Mouse (Mus musculus): ENCODE results near the gene Dpp4.

Gene Dpp4

DNA sequence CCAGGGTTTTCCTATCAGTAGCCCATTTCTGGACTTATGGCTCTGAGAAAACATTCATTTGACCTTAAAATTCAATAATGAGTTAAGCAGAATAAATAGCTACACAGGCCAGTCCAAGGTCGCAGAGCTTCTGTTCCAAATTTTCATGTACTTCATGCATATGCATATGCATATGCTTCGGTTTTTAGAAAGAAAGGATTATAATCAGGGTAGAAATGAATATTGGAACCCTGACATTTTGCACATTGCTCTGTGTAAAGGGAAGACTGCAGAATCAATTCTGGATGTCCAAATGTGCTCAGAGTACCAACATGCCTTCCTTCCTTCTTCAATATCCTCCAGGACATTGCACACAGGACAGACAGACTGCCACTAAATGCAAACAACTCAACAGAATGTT is 104.6 kb downstream of the Dpp4 start:
- in situ Hi-C loops (cut with MboI, MseI): no loop called here

DNA sequence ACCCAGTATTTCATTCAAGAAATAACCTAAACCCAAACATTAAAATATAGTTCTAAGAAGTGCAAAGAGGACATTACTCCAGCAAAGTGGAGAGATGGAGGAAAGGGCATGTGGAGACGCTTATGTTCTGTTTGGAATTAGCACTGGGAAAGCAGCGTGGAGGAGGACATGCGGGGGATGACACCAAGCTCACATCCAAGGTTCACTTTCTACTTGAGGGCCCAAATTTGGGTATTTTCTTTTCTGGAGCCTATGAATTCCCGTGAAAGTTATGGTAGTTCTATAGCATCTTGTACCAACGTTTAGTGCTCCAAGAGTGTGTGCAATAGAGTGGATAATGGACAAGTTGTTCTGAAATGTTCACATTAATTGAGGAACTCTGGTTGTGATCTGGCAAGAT is 105.1 kb downstream of the Dpp4 start:
- in situ Hi-C loops (cut with MboI, MseI): no loop called here

DNA sequence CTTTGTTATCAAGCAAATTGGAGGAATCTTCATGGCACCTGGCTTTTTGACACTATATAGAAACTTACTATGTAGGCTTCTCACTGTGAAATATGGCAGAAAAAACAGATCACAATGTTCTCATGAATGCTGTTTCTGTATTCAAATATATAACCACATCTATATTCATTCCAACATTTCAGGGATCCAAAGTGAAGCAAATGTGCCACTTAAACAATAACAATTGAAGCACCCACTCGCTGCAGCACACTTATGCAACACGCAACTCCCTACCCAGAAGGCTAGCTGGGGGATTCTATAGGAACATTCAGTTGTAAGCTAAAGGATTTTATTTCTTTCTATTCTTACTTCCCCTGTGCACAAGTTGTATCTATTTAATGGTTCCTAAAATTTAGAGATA is 110.3 kb downstream of the Dpp4 start:
- in situ Hi-C loops (cut with MboI, MseI): no loop called here

DNA sequence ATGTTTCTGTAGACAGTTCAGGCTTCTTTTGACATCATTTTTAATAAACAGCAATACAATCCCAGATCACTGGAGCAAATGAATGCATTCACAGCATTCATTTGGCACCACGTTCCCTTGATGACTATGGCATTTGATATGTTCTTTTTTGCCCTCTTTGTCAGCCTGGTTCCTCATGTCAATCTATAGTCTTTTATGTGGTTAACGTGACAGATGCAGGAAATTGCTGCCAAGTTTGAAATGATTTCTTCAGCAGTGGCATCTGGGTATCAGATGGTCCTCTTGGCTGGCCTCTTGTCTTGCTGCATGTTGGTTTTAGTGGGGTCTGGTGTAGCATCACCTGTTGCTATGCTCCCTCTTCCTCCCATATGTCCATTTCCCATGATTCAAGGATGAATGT is 118.2 kb downstream of the Dpp4 start:
- in situ Hi-C loops (cut with MboI, MseI): no loop called here

DNA sequence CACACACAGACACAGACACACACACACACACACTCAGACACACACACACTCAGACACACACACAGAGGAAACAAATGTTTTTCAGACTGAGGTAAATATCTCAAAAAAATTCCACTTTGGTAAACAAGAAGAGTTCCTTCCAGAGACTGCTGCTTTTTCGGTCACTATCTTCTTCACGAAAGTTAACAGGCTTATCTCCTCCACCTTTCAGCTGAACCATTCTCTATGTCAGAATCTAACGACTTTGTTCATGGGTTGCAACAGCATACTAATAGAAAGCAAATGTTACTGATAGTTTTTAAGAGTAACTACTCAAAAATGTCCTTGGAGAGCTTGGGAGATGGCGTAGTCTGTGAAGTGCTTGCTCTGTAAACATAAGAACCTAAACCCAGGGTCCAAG is 124.5 kb downstream of the Dpp4 start:
- in situ Hi-C loops (cut with MboI, MseI): no loop called here

DNA sequence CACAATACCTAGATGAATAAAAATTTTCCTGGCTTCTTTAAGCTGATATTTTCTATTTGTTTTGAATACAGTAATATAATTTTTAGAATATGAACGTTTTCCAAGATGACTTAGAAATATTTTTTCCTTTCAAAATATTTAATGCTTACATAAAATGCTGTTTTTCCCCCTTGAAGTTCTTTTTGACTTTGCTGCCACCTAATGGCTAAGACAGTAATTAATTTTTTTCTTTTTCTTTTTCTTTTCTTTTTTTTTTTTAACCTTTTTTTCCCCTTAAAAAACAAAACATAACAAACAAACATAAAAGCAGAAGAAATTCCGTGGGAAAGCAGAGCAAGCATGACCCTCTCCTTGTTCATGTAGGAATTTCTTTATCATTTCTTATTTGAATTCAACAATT is 126.2 kb downstream of the Dpp4 start:
- in situ Hi-C loops (cut with MboI, MseI): no loop called here

DNA sequence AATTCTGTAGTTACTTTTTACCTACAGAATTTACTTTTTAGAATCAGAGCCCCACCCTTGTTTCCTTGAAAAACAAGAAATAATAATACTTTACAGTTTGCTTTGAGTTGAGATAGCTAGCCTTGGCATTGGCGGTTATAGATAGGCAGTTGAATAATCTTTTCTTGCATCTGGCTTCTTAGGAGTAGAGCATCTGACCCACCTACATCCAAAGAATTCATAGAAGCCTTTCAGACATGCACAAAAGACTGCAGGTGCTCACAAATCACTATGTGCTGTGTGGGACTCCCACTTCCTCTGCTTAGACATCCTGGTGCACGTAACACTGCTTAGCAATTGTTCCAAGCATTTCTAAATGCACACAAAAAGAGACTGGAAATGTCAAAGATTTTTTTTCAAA is 127.0 kb downstream of the Dpp4 start:
- in situ Hi-C loops (cut with MboI, MseI): no loop called here
